Mouse (Mus musculus): ENCODE measurements at regions not wholly inside any gene's neighbourhood (a gene's known extent, or its start where the extent isn't known, plus 50 kb on each side); places are given as distances from the start of the nearest gene placed in this dataset.

- Histone ChIP-seq H3K4me3 (ENCODE audit: low read length) (no peak overlapping the region), H3K4me2 (ENCODE audit: low read depth, low read length) (no peak overlapping the region), H3K27ac (ENCODE audit: low read length) (no peak overlapping the region), H3K27me3 (ENCODE audit: control insufficient read depth, insufficient read depth, low read length) (no peaks in the 10 kb centered on the region), H3K4me1 (ENCODE audit: control insufficient read depth, insufficient read depth, low read length) (peaks cover 13% of the 10 kb centered on the region), H3K9me3 (replicated peaks; ENCODE audit: control insufficient read depth, low read length) (no peaks in the 10 kb centered on the region), H3K36me3 (ENCODE audit: control insufficient read depth, insufficient read depth) (no peaks in the 10 kb centered on the region), H3K9ac (ENCODE audit: low read length) (no peak overlapping the region)
- ATAC-seq (replicated peaks; ENCODE audit: extremely low read depth, insufficient read depth, low FRiP score), result no peak
- 56% methylated on average over 1 of the region's 1 CpGs for WGBS
Measured at GRCm38 (mm10) chr3:38050366-38050765, 326.1 kb upstream of the Gm5148 start.

GRCm38 (mm10) chr3:38049290-38049689 lies 325.0 kb upstream of the Gm5148 start:
- 31% methylated on average over 2 of the region's 2 CpGs for WGBS
- ATAC-seq (replicated peaks; ENCODE audit: extremely low read depth, insufficient read depth, low FRiP score), result 0 out of 2 replicates have a peak, but pooled peaks have one; percentile 16
- Histone ChIP-seq H3K27me3 (ENCODE audit: control insufficient read depth, insufficient read depth, low read length) (no peaks in the 10 kb centered on the region), H3K9ac (ENCODE audit: low read length) (no peak overlapping the region), H3K4me3 (ENCODE audit: low read length) (no peak overlapping the region), H3K36me3 (ENCODE audit: control insufficient read depth, insufficient read depth) (no peaks in the 10 kb centered on the region), H3K4me1 (ENCODE audit: control insufficient read depth, insufficient read depth, low read length) (peaks cover 13% of the 10 kb centered on the region), H3K4me2 (ENCODE audit: low read depth, low read length) (no peak overlapping the region), H3K9me3 (replicated peaks; ENCODE audit: control insufficient read depth, low read length) (no peaks in the 10 kb centered on the region), H3K27ac (ENCODE audit: low read length) (peak overlapping the region; percentile 43; the same call in 1 of the 2 replicates)

GRCm38 (mm10) chr3:38047445-38047844 lies 323.2 kb upstream of the Gm5148 start:
- 80% methylated on average over 4 of the region's 4 CpGs for WGBS
- no peak overlapping the region for H3K27ac ChIP-seq (ENCODE audit: low read length)
- no peak overlapping the region for H3K4me2 ChIP-seq (ENCODE audit: low read depth, low read length)
- no peaks in the 10 kb centered on the region for H3K27me3 ChIP-seq (ENCODE audit: control insufficient read depth, insufficient read depth, low read length)
- H3K36me3 ChIP-seq (ENCODE audit: control insufficient read depth, insufficient read depth), result no peaks in the 10 kb centered on the region
- ATAC-seq (replicated peaks; ENCODE audit: extremely low read depth, insufficient read depth, low FRiP score), result no peak
- H3K9me3 ChIP-seq (replicated peaks; ENCODE audit: control insufficient read depth, low read length), result no peaks in the 10 kb centered on the region
- H3K4me3 ChIP-seq (ENCODE audit: low read length), result no peak overlapping the region
- H3K4me1 ChIP-seq (ENCODE audit: control insufficient read depth, insufficient read depth, low read length), result peaks cover 20% of the 10 kb centered on the region
- H3K9ac ChIP-seq (ENCODE audit: low read length), result no peak overlapping the region

- peaks cover 21% of the 10 kb centered on the region for H3K4me1 ChIP-seq (ENCODE audit: control insufficient read depth, insufficient read depth, low read length)
- no peak overlapping the region for H3K27ac ChIP-seq (ENCODE audit: low read length)
- H3K4me3 ChIP-seq (ENCODE audit: low read length), result no peak overlapping the region
- no peak overlapping the region for H3K4me2 ChIP-seq (ENCODE audit: low read depth, low read length)
- 81% methylated on average over 4 of the region's 4 CpGs for WGBS
- H3K36me3 ChIP-seq (ENCODE audit: control insufficient read depth, insufficient read depth), result no peaks in the 10 kb centered on the region
- no peak overlapping the region for H3K9ac ChIP-seq (ENCODE audit: low read length)
- no peaks in the 10 kb centered on the region for H3K27me3 ChIP-seq (ENCODE audit: control insufficient read depth, insufficient read depth, low read length)
- no peak for ATAC-seq (replicated peaks; ENCODE audit: extremely low read depth, insufficient read depth, low FRiP score)
- no peaks in the 10 kb centered on the region for H3K9me3 ChIP-seq (replicated peaks; ENCODE audit: control insufficient read depth, low read length)
Measured at GRCm38 (mm10) chr3:38046611-38047010, 322.3 kb upstream of the Gm5148 start.

- Histone ChIP-seq H3K36me3 (ENCODE audit: control insufficient read depth, insufficient read depth) (no peaks in the 10 kb centered on the region), H3K9ac (ENCODE audit: low read length) (no peak overlapping the region), H3K27me3 (ENCODE audit: control insufficient read depth, insufficient read depth, low read length) (no peaks in the 10 kb centered on the region), H3K27ac (ENCODE audit: low read length) (no peak overlapping the region), H3K4me3 (ENCODE audit: low read length) (no peak overlapping the region), H3K4me1 (ENCODE audit: control insufficient read depth, insufficient read depth, low read length) (peaks cover 21% of the 10 kb centered on the region), H3K9me3 (replicated peaks; ENCODE audit: control insufficient read depth, low read length) (no peaks in the 10 kb centered on the region), H3K4me2 (ENCODE audit: low read depth, low read length) (no peak overlapping the region)
- 69% methylated on average over 2 of the region's 2 CpGs for WGBS
- no peak for ATAC-seq (replicated peaks; ENCODE audit: extremely low read depth, insufficient read depth, low FRiP score)
Measured at GRCm38 (mm10) chr3:38045989-38046388, 321.7 kb upstream of the Gm5148 start.

GRCm38 (mm10) chr3:38045523-38045922 lies 321.2 kb upstream of the Gm5148 start:
- H3K27me3 ChIP-seq (ENCODE audit: control insufficient read depth, insufficient read depth, low read length), result no peaks in the 10 kb centered on the region
- no peak overlapping the region for H3K4me2 ChIP-seq (ENCODE audit: low read depth, low read length)
- H3K9ac ChIP-seq (ENCODE audit: low read length), result no peak overlapping the region
- H3K27ac ChIP-seq (ENCODE audit: low read length), result no peak overlapping the region
- H3K9me3 ChIP-seq (replicated peaks; ENCODE audit: control insufficient read depth, low read length), result no peaks in the 10 kb centered on the region
- H3K36me3 ChIP-seq (ENCODE audit: control insufficient read depth, insufficient read depth), result no peaks in the 10 kb centered on the region
- H3K4me3 ChIP-seq (ENCODE audit: low read length), result no peak overlapping the region
- 51% methylated on average over 6 of the region's 6 CpGs for WGBS
- H3K4me1 ChIP-seq (ENCODE audit: control insufficient read depth, insufficient read depth, low read length), result peaks cover 21% of the 10 kb centered on the region
- no peak for ATAC-seq (replicated peaks; ENCODE audit: extremely low read depth, insufficient read depth, low FRiP score)

- H3K9ac ChIP-seq (ENCODE audit: low read length), result no peak overlapping the region
- WGBS, result 76% methylated on average over 7 of the region's 7 CpGs
- H3K4me3 ChIP-seq (ENCODE audit: low read length), result no peak overlapping the region
- H3K4me2 ChIP-seq (ENCODE audit: low read depth, low read length), result no peak overlapping the region
- peaks cover 17% of the 10 kb centered on the region for H3K4me1 ChIP-seq (ENCODE audit: control insufficient read depth, insufficient read depth, low read length)
- H3K27me3 ChIP-seq (ENCODE audit: control insufficient read depth, insufficient read depth, low read length), result no peaks in the 10 kb centered on the region
- no peaks in the 10 kb centered on the region for H3K9me3 ChIP-seq (replicated peaks; ENCODE audit: control insufficient read depth, low read length)
- ATAC-seq (replicated peaks; ENCODE audit: extremely low read depth, insufficient read depth, low FRiP score), result no peak
- H3K36me3 ChIP-seq (ENCODE audit: control insufficient read depth, insufficient read depth), result no peaks in the 10 kb centered on the region
- no peak overlapping the region for H3K27ac ChIP-seq (ENCODE audit: low read length)
Measured at GRCm38 (mm10) chr3:38044338-38044737, 320.0 kb upstream of the Gm5148 start.

GRCm38 (mm10) chr3:38042614-38043013 lies 318.3 kb upstream of the Gm5148 start:
- Histone ChIP-seq H3K9ac (ENCODE audit: low read length) (no peak overlapping the region), H3K4me3 (ENCODE audit: low read length) (no peak overlapping the region), H3K4me2 (ENCODE audit: low read depth, low read length) (no peak overlapping the region), H3K27me3 (ENCODE audit: control insufficient read depth, insufficient read depth, low read length) (no peaks in the 10 kb centered on the region), H3K27ac (ENCODE audit: low read length) (no peak overlapping the region; the same call in 1 of the 2 replicates), H3K36me3 (ENCODE audit: control insufficient read depth, insufficient read depth) (no peaks in the 10 kb centered on the region), H3K4me1 (ENCODE audit: control insufficient read depth, insufficient read depth, low read length) (peaks cover 8% of the 10 kb centered on the region), H3K9me3 (replicated peaks; ENCODE audit: control insufficient read depth, low read length) (no peaks in the 10 kb centered on the region)
- WGBS, result 18% methylated on average over 6 of the region's 6 CpGs
- ATAC-seq (replicated peaks; ENCODE audit: extremely low read depth, insufficient read depth, low FRiP score), result peak; percentile 44

- no peak overlapping the region for H3K4me2 ChIP-seq (ENCODE audit: low read depth, low read length)
- H3K4me1 ChIP-seq (ENCODE audit: control insufficient read depth, insufficient read depth, low read length), result no peaks in the 10 kb centered on the region
- no peaks in the 10 kb centered on the region for H3K27me3 ChIP-seq (ENCODE audit: control insufficient read depth, insufficient read depth, low read length)
- ATAC-seq (replicated peaks; ENCODE audit: extremely low read depth, insufficient read depth, low FRiP score), result no peak
- H3K9ac ChIP-seq (ENCODE audit: low read length), result no peak overlapping the region
- H3K9me3 ChIP-seq (replicated peaks; ENCODE audit: control insufficient read depth, low read length), result no peaks in the 10 kb centered on the region
- no peak overlapping the region for H3K4me3 ChIP-seq (ENCODE audit: low read length)
- H3K36me3 ChIP-seq (ENCODE audit: control insufficient read depth, insufficient read depth), result no peaks in the 10 kb centered on the region
- no peak overlapping the region for H3K27ac ChIP-seq (ENCODE audit: low read length)
Measured at GRCm38 (mm10) chr3:38036131-38036530, 311.8 kb upstream of the Gm5148 start.

- no peak overlapping the region for H3K9ac ChIP-seq (ENCODE audit: low read length)
- H3K4me1 ChIP-seq (ENCODE audit: control insufficient read depth, insufficient read depth, low read length), result no peaks in the 10 kb centered on the region
- no peaks in the 10 kb centered on the region for H3K27me3 ChIP-seq (ENCODE audit: control insufficient read depth, insufficient read depth, low read length)
- H3K4me3 ChIP-seq (ENCODE audit: low read length), result no peak overlapping the region
- no peak overlapping the region for H3K4me2 ChIP-seq (ENCODE audit: low read depth, low read length)
- 43% methylated on average over 3 of the region's 3 CpGs for WGBS
- ATAC-seq (replicated peaks; ENCODE audit: extremely low read depth, insufficient read depth, low FRiP score), result no peak
- no peaks in the 10 kb centered on the region for H3K36me3 ChIP-seq (ENCODE audit: control insufficient read depth, insufficient read depth)
- no peaks in the 10 kb centered on the region for H3K9me3 ChIP-seq (replicated peaks; ENCODE audit: control insufficient read depth, low read length)
- no peak overlapping the region for H3K27ac ChIP-seq (ENCODE audit: low read length)
Measured at GRCm38 (mm10) chr3:38034138-38034537, 309.8 kb upstream of the Gm5148 start.
